Mouse (Mus musculus) cerebellum, adult 9-11 months (tissue): ENCODE results near the gene Mast3.

Experiments used
- DNase-seq: peaks from one replicate; pipeline ENCODE4 v3.0.0; 2022

The Mast3 gene

GRCm38 (mm10) chr8:70742176-70742575 is 62.7 kb downstream of the Mast3 start:
- no peak for DNase-seq

- no peak for DNase-seq
Observed at GRCm38 (mm10) chr8:70741661-70742060, 63.2 kb downstream of the Mast3 start.

- DNase-seq = no peak
Observed at GRCm38 (mm10) chr8:70738211-70738610, 66.6 kb downstream of the Mast3 start.

GRCm38 (mm10) chr8:70737705-70738104 is 67.1 kb downstream of the Mast3 start:
- no peak for DNase-seq

- DNase-seq = no peak
Observed at GRCm38 (mm10) chr8:70730956-70731355, 73.9 kb downstream of the Mast3 start.

- DNase-seq = no peak
Observed at GRCm38 (mm10) chr8:70729808-70730475, 74.9 kb downstream of the Mast3 start.
